Mouse (Mus musculus): ENCODE data around the gene Sema5a. TPM values are rescaled to one million over a fixed set of nuclear protein-coding genes. Genes with fewer than 3 reads are reported as not detected.

The Sema5a gene
- polyA plus RNA-seq, 1 experiment from 2014 or later = 26.8 TPM

DNA sequence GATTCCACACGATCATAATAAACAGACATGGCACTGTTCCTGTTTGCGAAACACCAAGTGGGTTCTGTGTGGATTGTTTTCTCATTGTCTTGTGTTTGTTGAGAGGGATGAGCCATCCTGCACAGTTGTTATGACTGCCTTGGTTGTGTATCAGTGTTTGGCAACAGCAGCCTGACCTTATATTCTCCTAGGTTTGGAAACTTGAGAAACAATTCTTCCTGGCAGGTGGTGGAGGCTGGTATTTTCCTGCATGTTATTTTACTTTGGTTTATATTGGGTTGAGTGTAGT lies 292.8 kb downstream of the Sema5a start:
- ATAC-seq (ENCODE audit: insufficient number of reproducible peaks, low FRiP score, low TSS enrichment, low read depth) = no peak
- H3K27ac ChIP-seq = no peak overlapping the region
- no peaks in the 10 kb centered on the region for H3K27me3 ChIP-seq
- no peak overlapping the region for H3K4me2 ChIP-seq
- 69% methylated on average over 2 of the region's 2 CpGs for WGBS
- H3K4me3 ChIP-seq = no peak overlapping the region
- H3K9ac ChIP-seq = no peak overlapping the region
- no peaks in the 10 kb centered on the region for H3K36me3 ChIP-seq
- H3K9me3 ChIP-seq = no peaks in the 10 kb centered on the region
- no peaks in the 10 kb centered on the region for H3K4me1 ChIP-seq

DNA sequence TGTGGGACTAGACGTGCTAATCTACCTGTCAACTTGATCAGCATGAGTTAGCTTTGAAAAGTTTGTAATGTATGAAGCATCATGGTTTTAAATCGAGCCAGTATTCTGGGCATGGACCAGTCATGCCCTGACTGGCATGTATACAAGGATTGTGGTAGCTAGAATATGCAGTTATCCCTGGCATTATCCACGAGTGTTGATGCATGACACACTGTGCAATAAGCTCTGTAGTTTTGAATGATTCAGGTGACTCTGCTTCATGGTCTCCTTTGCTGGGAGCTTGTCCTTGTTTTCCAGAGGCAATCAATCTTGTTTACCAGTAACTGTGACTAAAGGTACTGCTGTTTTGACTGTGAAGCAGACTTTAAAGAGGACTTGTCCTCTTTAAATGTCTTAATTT lies 293.5 kb downstream of the Sema5a start:
- Histone ChIP-seq H3K36me3 (no peaks in the 10 kb centered on the region), H3K4me3 (no peak overlapping the region), H3K4me1 (no peaks in the 10 kb centered on the region), H3K27ac (no peak overlapping the region), H3K4me2 (no peak overlapping the region), H3K9me3 (no peaks in the 10 kb centered on the region), H3K27me3 (no peaks in the 10 kb centered on the region), H3K9ac (no peak overlapping the region)
- ATAC-seq (ENCODE audit: insufficient number of reproducible peaks, low FRiP score, low TSS enrichment, low read depth) = no peak
- WGBS = 66% methylated on average over 3 of the region's 3 CpGs

DNA sequence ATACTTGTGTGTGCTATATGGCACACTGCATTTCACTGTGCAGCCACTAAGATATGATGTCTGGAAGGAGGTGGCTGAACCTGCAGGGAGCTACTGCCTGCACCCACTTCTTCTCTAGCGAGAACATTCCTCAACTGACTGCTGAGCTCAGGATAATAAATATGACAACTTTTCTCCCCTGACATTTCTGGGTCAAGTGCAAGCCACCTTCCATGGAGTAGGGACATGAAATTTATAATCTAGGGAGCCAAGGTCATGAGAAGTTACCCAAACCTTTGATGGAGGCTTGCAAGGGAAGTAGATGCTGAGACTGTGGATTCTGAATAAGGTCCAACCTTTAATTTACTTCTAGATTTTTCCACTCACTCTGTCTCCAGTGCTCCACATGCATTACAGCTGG lies 298.1 kb downstream of the Sema5a start:
- no peaks in the 10 kb centered on the region for H3K27me3 ChIP-seq
- no peak overlapping the region for H3K27ac ChIP-seq
- no peaks in the 10 kb centered on the region for H3K36me3 ChIP-seq
- H3K4me2 ChIP-seq = no peak overlapping the region
- no peaks in the 10 kb centered on the region for H3K9me3 ChIP-seq
- no peak overlapping the region for H3K4me3 ChIP-seq
- WGBS = 68% methylated on average over 1 of the region's 1 CpGs
- no peak overlapping the region for H3K9ac ChIP-seq
- H3K4me1 ChIP-seq = no peaks in the 10 kb centered on the region
- no peak for ATAC-seq (ENCODE audit: insufficient number of reproducible peaks, low FRiP score, low TSS enrichment, low read depth)

DNA sequence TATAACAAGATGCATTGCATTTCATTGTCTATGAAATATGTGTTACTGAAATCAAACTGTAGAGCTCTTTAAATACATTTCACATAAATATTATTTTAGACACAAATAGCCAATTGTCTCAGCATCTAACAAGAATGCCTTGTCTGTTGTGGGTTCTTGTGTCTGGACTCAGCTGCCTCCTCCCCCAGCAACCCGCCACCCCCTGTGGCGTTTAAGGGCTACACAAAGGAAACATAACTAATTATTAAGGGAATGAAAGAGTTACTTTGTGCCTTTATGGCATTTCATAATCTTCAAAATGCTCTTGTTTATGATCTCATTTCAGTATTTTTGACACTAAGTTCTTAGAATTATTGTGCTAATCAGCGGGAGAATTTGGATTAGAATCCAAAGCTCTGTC lies 298.6 kb downstream of the Sema5a start:
- no peak for ATAC-seq (ENCODE audit: insufficient number of reproducible peaks, low FRiP score, low TSS enrichment, low read depth)
- H3K4me2 ChIP-seq = no peak overlapping the region
- H3K4me3 ChIP-seq = no peak overlapping the region
- WGBS = 82% methylated on average over 3 of the region's 3 CpGs
- no peak overlapping the region for H3K9ac ChIP-seq
- H3K9me3 ChIP-seq = no peaks in the 10 kb centered on the region
- no peaks in the 10 kb centered on the region for H3K4me1 ChIP-seq
- H3K27me3 ChIP-seq = no peaks in the 10 kb centered on the region
- H3K27ac ChIP-seq = no peak overlapping the region
- H3K36me3 ChIP-seq = no peaks in the 10 kb centered on the region

DNA sequence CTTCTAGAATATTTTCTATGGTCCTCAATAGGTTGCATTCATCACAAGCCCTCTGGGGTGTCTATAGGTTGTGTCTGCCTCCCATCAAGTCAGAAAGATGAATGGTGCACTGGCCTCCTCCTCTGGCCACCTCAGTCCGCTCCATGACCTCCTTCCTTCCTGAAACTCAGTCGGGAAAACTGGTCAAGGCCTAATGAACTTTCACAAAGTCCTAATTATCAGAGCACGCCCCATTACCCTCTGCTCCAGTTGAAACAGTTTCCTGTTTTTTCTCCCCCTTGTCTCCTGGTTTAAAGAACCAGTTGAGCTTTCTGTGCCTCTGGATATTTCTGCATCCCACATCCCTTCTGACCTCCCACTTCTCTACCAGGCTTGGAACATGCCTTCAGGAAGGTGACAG lies 300.8 kb downstream of the Sema5a start:
- H3K4me1 ChIP-seq = no peaks in the 10 kb centered on the region
- ATAC-seq (ENCODE audit: insufficient number of reproducible peaks, low FRiP score, low TSS enrichment, low read depth) = no peak

DNA sequence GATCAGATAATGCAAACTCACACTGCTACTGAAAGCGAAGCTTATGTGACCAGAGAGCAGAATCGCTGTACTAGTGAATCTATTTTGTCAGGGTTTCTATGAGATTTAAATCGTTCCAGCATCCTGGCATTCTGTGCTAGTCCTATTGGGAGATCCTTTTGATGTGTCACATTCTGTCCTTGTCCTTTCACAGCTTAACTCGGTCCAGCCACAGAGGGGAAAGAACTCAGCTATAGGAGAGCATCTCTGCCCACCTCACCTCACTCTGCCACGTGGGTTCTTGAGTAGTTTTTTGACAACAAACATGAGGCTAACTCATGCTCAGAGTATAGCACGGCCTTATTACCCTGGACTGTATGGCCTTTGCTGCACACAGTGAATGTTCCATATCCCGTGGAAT lies 302.1 kb downstream of the Sema5a start:
- no peak overlapping the region for H3K27ac ChIP-seq
- no peaks in the 10 kb centered on the region for H3K9me3 ChIP-seq
- 81% methylated on average over 7 of the region's 7 CpGs for WGBS
- H3K9ac ChIP-seq = no peak overlapping the region
- no peak overlapping the region for H3K4me2 ChIP-seq
- no peaks in the 10 kb centered on the region for H3K4me1 ChIP-seq
- no peak overlapping the region for H3K4me3 ChIP-seq
- no peaks in the 10 kb centered on the region for H3K27me3 ChIP-seq
- H3K36me3 ChIP-seq = no peaks in the 10 kb centered on the region
- no peak for ATAC-seq (ENCODE audit: insufficient number of reproducible peaks, low FRiP score, low TSS enrichment, low read depth)

More for the DNA sequence above, 300.8 kb downstream of the Sema5a start:
- H3K9ac ChIP-seq = no peak overlapping the region
- H3K36me3 ChIP-seq = no peaks in the 10 kb centered on the region
- no peak overlapping the region for H3K27ac ChIP-seq
- no peak overlapping the region for H3K4me2 ChIP-seq
- no peaks in the 10 kb centered on the region for H3K9me3 ChIP-seq
- no peak overlapping the region for H3K4me3 ChIP-seq
- H3K27me3 ChIP-seq = no peaks in the 10 kb centered on the region
- WGBS = 61% methylated on average over 3 of the region's 3 CpGs

DNA sequence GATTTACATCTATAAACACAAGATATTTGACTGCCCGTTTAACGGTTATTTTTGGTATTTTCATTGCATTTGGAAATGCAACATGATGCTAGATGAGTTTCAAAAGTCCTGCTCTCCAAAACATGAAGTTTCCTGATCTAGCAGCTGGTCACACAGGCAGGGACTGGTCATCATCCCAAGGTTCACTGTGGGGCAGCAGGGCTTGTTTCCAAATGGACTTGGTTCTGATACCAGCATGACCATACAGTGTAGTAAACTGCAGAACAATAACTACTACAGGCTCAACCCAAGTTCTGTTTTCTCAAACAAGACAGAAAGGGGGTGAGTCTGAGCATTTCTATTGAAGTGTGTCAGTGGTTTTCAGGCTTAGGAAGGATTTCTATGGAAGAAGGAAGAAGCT lies 314.3 kb downstream of the Sema5a start:
- H3K9ac ChIP-seq = no peak overlapping the region
- H3K27ac ChIP-seq = no peak overlapping the region
- no peaks in the 10 kb centered on the region for H3K36me3 ChIP-seq
- H3K27me3 ChIP-seq = no peaks in the 10 kb centered on the region
- H3K9me3 ChIP-seq = no peaks in the 10 kb centered on the region
- no peak overlapping the region for H3K4me2 ChIP-seq
- ATAC-seq (ENCODE audit: insufficient number of reproducible peaks, low FRiP score, low TSS enrichment, low read depth) = no peak
- no peak overlapping the region for H3K4me3 ChIP-seq
- WGBS = 85% methylated on average over 2 of the region's 2 CpGs
- H3K4me1 ChIP-seq = 0 out of 2 replicates have a peak, but pooled peaks cover 3% of the 10 kb centered on the region

DNA sequence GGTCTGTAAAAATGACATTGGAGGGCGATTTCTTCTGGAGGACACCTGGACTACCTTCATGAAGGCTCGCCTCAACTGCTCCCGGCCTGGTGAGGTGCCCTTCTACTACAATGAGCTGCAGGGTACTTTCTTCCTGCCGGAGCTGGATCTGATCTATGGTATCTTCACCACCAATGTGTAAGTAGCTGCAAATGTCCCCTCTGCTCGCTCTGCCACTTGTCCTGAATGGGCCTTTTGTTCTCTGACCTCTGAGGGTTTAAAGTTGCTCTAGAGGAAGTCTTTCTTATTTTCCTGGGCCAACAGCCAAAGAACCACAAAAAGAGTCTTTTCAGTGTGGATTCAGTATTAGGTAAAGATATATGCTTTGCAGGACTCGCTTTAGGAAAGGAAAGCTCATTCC lies 318.0 kb downstream of the Sema5a start:
- no peak for ATAC-seq (ENCODE audit: insufficient number of reproducible peaks, low FRiP score, low TSS enrichment, low read depth)
- Histone ChIP-seq H3K9ac (no peak overlapping the region), H3K4me3 (no peak overlapping the region), H3K4me1 (0 out of 2 replicates have a peak, but pooled peaks cover 3% of the 10 kb centered on the region), H3K4me2 (no peak overlapping the region), H3K27ac (no peak overlapping the region; the same call in 1 of the 2 replicates), H3K36me3 (no peaks in the 10 kb centered on the region), H3K9me3 (no peaks in the 10 kb centered on the region), H3K27me3 (no peaks in the 10 kb centered on the region)
- 63% methylated on average over 6 of the region's 6 CpGs for WGBS

DNA sequence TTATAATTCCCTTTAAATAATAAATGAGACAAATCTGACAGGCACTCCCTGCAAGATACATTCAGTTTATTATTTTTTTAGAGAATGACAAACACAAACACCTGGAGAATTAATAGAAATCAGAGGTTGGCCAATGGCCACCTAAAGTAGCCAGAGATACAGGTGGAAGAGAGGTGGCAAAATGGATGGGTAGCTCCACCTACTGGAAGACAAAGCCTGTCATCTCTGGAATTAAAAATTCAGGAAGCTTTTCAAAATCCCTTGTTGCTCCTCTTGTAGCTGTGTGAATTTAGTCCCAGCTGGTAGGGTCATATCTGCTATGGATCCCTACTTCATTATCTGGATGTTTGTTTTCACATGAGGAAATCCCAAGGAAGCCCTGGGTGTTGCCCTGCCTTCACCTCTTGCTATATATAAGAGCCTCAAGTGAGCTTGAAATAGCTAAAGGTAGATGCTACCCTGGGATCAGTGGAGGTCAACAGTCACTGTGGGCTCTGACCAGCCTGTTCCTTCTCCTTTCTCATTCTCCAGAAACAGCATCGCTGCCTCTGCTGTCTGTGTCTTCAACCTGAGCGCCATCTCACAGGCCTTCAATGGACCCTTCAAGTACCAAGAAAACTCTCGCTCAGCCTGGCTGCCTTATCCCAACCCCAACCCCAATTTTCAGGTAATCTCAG lies 323.7 kb downstream of the Sema5a start:
- H3K4me1 ChIP-seq = no peaks in the 10 kb centered on the region
- no peak overlapping the region for H3K9ac ChIP-seq
- H3K27ac ChIP-seq = no peak overlapping the region
- no peaks in the 10 kb centered on the region for H3K27me3 ChIP-seq
- ATAC-seq (ENCODE audit: insufficient number of reproducible peaks, low FRiP score, low TSS enrichment, low read depth) = no peak
- H3K4me3 ChIP-seq = no peak overlapping the region
- 97% methylated on average over 3 of the region's 3 CpGs for WGBS
- H3K4me2 ChIP-seq = no peak overlapping the region
- 0 out of 2 replicates have a peak, but pooled peaks cover 8% of the 10 kb centered on the region for H3K36me3 ChIP-seq
- H3K9me3 ChIP-seq = no peaks in the 10 kb centered on the region

DNA sequence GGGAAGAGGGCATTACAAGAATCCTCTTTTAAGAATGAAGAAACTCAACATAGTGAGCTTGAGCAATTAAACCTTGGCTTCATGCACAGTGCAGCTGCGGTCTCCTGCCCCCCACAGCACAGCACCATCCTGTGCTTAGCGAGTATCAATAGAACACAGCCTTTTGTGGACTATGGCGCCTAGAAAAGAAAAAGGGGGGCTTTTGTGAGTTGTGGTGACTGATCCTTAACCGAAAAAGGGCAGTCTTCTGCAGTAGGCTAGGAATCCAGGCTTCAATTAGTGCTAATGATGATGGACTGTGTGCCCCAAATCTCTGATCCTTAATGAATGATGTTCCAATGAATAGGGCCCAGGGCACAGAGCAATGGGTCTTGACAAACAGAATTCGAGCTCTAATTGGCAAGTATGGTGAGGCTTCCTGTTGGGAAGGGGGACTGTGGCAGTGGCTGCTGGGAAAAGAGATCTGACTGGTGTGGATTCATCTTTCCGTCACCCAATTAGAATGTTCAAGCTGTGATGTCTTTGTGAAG lies 324.3 kb downstream of the Sema5a start:
- ATAC-seq (ENCODE audit: insufficient number of reproducible peaks, low FRiP score, low TSS enrichment, low read depth) = no peak
- no peak overlapping the region for H3K4me2 ChIP-seq
- H3K36me3 ChIP-seq = 0 out of 2 replicates have a peak, but pooled peaks cover 8% of the 10 kb centered on the region
- H3K27ac ChIP-seq = no peak overlapping the region
- H3K4me1 ChIP-seq = no peaks in the 10 kb centered on the region
- no peak overlapping the region for H3K9ac ChIP-seq
- 79% methylated on average over 6 of the region's 6 CpGs for WGBS
- no peaks in the 10 kb centered on the region for H3K27me3 ChIP-seq
- no peaks in the 10 kb centered on the region for H3K9me3 ChIP-seq
- no peak overlapping the region for H3K4me3 ChIP-seq

DNA sequence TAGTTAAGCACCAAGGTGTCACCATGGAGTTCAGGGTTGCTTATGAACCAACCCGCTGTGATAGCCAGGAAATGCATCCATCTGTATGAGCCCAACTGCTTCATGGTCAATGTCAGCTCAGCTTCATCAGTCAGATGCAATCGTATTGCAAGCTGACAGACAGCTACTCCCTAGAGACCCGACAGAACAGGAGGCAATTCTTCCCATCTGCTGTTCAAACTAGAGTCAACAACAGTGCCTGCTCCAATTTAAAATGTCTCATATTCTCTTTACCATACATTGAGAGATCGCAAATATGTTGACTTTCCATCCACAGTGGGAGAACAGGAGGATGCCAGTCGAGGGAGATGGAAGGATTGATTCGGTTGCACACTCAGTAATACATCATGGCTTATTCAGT lies 329.7 kb downstream of the Sema5a start:
- no peak overlapping the region for H3K9ac ChIP-seq
- no peaks in the 10 kb centered on the region for H3K27me3 ChIP-seq
- WGBS = 81% methylated on average over 6 of the region's 6 CpGs
- 0 out of 2 replicates have a peak, but pooled peaks cover 2% of the 10 kb centered on the region for H3K36me3 ChIP-seq
- H3K4me2 ChIP-seq = no peak overlapping the region
- no peaks in the 10 kb centered on the region for H3K9me3 ChIP-seq
- no peak overlapping the region for H3K4me3 ChIP-seq
- H3K27ac ChIP-seq = no peak overlapping the region
- H3K4me1 ChIP-seq = no peaks in the 10 kb centered on the region
- ATAC-seq (ENCODE audit: insufficient number of reproducible peaks, low FRiP score, low TSS enrichment, low read depth) = no peak

DNA sequence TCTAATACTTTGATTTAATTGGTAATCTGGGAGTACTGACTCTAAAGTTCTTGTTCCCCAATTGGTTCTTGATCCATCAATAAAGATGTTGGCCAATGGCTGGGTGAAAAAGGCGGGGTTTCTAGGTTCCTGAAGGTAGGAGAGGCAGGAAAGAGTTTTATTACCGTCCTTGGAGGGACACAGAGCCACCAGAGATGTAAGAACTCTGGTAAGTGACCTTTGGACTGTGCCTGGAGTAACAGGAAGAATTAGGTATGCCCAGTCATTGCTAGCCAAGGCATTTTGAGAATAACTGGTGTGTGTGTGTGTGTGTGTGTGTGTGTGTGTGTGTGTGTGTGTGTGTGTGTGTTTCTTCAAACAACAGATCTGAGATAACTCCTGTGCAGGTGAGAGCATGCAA lies 330.6 kb downstream of the Sema5a start:
- Histone ChIP-seq H3K4me1 (no peaks in the 10 kb centered on the region), H3K4me2 (no peak overlapping the region), H3K9ac (no peak overlapping the region), H3K27me3 (no peaks in the 10 kb centered on the region), H3K9me3 (no peaks in the 10 kb centered on the region), H3K4me3 (no peak overlapping the region), H3K36me3 (no peaks in the 10 kb centered on the region), H3K27ac (no peak overlapping the region)
- ATAC-seq (ENCODE audit: insufficient number of reproducible peaks, low FRiP score, low TSS enrichment, low read depth) = no peak
- 71% methylated on average over 2 of the region's 2 CpGs for WGBS

DNA sequence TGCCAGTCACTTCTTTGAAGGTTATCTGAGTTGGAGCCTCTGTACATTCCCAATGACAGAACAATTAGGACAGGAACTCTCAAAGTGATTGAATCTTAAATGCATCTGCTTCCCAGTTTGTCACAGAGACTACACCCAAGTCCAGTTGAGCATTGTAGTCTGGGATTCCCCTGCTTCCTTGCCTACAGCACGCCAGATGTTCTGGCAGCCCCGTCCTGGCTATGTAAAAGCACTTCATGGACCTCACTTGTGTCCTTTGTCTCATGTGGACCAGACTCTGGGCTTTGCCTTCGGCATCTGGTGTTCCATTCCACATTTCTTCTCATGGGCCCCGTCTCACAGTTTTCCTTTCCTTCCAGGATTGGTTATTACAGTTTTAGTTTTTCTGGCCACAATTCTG lies 334.7 kb downstream of the Sema5a start:
- ATAC-seq (ENCODE audit: insufficient number of reproducible peaks, low FRiP score, low TSS enrichment, low read depth) = no peak
- H3K4me3 ChIP-seq = no peak overlapping the region
- no peak overlapping the region for H3K4me2 ChIP-seq
- H3K4me1 ChIP-seq = no peaks in the 10 kb centered on the region
- H3K27ac ChIP-seq = no peak overlapping the region
- H3K9me3 ChIP-seq = no peaks in the 10 kb centered on the region
- no peak overlapping the region for H3K9ac ChIP-seq
- H3K27me3 ChIP-seq = no peaks in the 10 kb centered on the region
- no peaks in the 10 kb centered on the region for H3K36me3 ChIP-seq
- WGBS = 60% methylated on average over 4 of the region's 4 CpGs
